Mouse (Mus musculus): ENCODE measurements around the gene Sprr2e.

The Sprr2e gene

DNA sequence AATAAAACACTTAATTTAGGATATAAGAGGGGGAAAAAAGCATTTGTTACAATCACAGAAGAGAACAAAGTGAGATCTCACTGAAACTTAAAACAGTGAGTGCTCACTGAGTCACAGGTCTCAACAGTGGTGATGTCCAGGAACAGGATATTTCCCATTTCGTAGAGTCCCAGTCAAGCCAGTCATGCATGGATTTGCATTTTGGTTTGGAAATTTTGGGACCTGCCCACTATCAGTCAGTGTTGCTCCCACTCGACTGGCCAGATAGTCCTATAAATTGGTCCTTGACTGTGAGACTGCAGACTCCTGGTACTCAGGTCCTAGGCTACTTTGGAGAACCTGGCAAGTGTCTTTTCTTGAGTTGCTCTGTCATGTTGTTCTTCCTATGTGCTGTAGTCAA is at the start of gene Sprr2e:
TSS of gene Sprr2e (plus strand) at position 301 of the 400 bp plus-strand sequence.
- DNase-seq = no peak

DNA sequence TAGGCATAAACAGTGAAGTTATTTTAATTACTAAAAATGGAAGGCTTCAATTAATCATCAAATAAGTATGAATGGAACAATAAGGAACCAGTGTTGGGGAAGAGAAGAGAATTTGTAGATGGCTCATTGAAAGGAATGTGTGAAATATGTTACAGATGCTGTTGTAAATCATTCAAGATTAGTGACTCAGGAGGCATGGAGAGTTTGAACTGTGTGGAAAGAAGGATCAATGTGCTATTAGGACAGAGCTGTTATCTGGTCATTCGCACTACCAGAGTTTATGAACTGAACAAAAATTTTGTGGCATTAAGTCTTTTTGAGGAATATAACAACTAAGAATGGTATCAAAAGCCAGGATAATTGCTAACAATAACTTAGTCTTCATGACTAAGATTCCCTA is 44.5 kb upstream of the Sprr2e start:
- no peak for DNase-seq

DNA sequence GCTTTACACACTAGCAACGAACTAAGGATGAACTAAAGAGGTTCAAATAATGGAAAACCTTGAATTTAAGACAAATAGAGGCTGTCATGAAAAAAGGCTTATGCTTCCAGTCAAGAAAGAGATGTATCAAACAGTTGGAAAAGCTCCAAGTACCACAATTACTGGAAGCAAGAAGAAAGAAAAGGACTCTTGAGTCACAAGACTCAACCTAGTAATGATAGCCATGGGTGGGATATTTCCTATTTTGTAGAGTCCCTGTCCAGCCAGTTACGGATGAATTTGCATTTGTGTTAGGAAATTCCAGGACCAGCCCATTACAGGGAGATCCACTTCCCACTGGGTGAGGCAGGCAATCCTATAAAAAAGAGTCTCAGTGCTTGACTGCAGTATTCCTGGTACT is 35.6 kb upstream of the Sprr2e start, which contains the start of gene Sprr2b:
TSS of gene Sprr2b (plus strand) at position 301 of the 400 bp plus-strand sequence.
- DNase-seq = no peak

DNA sequence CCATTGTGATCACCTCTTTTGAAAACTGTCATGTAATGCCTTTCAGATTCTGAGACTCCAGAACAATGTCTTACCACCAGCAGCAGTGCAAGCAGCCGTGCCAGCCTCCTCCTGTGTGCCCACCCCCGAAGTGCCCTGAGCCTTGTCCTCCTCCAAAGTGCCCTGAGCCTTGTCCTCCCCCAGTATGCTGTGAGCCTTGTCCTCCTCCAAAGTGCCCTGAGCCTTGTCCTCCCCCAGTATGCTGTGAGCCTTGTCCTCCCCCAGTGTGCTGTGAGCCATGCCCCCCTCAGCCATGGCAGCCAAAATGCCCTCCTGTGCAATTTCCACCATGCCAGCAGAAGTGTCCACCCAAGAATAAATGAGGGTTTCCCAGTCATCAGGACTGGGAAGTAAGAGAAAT is 34.6 kb upstream of the Sprr2e start:
- DNase-seq = no peak

DNA sequence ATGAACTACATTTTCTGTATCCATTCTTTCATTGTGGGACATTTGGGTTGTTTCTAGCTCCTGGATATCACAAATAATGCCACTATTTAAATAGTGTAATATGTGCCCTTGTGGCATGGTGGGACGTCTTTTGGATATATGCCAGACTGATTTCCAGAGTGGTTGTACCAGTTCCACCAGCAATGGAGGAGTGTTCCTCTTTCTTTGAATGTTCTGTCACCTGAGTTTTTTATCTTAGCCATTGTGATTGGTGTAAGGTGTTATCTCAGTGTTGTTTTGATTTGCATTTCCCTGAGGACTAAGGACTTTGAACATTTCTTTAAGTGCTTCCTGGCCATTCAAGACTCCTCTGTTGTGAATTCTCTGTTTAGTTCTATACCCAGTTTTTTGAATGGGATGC is 15.7 kb upstream of the Sprr2e start:
- no peak for DNase-seq

DNA sequence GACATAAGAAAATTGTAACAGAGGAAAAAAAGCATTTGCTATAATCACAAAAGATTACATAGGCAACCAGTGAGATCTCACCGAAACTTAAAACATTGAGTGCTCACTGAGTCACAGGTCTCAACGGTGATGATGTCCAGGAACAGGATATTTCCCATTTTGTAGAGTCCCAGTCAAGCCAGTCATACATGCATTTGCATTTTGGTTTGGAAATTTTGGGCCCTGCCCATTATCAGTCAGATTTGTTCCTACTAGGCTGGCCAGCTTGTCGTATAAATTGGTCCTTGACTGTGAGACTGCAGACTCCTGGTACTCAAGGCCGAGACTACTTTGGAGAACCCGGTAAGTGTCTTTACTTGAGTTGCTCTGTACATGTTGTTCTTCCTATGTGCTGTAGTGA is 13.1 kb upstream of the Sprr2e start, which contains the start of gene Sprr2d:
TSS of gene Sprr2d (plus strand) at position 301 of the 400 bp plus-strand sequence.
- no peak for DNase-seq

DNA sequence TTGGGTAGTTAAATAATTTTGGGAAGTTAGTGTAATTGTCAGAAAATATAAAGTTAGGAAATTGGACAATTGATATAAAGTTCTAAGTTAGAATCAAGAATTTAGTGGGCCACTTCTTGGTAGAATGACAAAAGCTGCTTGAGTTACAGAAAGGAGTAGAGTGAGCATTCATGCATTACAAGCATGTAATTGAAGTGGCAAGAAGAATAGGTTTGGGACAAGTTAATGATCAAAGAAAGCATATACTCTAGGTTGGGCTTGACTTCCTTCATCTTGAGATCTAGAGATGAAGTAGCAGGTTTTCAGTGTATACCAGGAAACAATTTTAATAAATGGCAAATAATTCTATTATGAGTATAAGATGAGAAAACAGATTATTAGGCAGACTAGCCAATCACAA is 9.7 kb downstream of the Sprr2e start:
- no peak for DNase-seq

DNA sequence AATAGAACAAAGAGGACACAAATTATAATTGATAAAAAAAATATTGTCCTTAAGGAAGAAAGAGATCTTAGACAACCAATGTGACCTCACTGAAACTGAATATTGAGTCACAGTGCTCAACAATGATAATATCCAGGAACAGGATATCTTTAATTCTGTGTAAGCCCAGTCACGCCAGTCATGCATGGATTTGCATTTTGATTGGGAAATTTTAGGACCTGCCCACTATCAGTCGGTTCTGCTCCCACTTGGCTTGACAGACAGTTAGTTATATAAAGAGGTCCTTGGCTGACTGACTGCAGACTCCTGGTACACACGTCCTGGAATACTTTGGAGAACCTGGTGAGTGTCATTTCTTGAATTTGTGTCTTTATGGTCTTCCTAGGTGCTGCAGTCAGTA is 12.9 kb downstream of the Sprr2e start, which contains the start of gene Sprr2f:
TSS of gene Sprr2f (plus strand) at position 301 of the 400 bp plus-strand sequence.
- DNase-seq = no peak

DNA sequence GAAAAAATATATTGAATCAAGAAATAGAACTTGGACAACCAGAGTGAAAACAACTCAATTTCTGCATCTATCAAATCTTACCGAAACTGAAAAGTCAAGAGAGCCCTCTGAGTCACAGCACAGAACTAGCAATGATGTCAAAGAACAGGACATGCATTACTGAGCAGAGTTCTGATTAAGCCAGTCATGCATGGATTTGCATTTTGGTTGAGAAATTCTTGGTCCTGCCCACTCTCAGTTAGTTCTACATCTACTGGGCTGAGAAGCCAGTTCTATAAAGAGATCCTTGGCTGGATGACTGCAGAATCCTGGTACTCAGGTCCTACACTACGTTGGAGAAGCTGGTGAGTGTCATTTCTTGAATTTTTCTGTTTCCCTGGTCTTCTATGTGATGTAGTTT is 21.7 kb downstream of the Sprr2e start:
- no peak for DNase-seq

DNA sequence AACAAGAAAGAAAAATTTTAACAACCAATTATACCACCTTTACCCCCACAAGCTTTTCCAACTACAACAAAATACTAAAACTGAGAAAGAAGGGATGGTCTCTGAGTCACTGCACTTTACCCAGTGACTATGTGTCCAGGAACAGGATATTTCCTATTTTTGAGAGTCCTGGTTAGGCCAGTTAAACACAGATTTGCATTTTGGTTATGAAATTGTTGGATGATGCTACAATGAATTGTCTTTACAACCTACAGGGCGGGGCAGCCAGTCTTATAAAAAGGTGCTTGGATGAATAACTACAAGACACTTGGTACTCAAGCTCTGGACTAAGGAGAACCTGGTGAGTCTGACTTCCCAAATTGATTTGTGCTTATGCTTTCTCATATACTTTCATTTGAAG is 33.4 kb downstream of the Sprr2e start, which contains the start of gene Sprr2h:
TSS of gene Sprr2h (plus strand) at position 301 of the 400 bp plus-strand sequence.
- DNase-seq = no peak

DNA sequence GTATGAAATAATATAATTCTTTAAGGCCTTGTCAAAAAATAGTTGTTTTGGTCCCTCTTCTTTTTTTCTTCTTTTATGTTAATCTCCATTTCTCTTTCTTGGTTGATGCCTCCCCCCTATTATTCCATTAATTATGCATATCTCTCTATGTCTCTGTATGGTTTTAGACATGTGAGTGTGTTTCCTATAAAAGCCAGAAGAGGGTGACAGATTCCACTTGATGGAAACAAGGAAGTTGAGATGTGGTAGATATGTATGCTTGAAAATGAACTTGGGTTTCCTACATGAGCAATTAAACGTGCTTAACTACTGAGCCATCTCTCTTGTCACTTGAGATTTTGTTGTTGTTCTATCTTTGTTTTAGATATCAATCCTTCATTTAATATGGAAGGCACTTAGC is 42.4 kb downstream of the Sprr2e start:
- no peak for DNase-seq
